Mouse (Mus musculus) cortical plate, adult 2 months (tissue): ENCODE results near the gene Rab19.

ENCODE experiments used
- CTCF ChIP-seq: fragments of 200-500 bp; IDR thresholded peaks from 2 replicates; pipeline ENCODE4 v1.5.1; 2011; ENCODE audit warnings: mild to moderate bottlenecking, control low read depth, low read length; ENCODE audit not compliant: insufficient read depth; ENCODE audit errors: extremely low read depth
- POLR2A ChIP-seq: fragments of 200-500 bp; IDR thresholded peaks from 2 replicates; pipeline ENCODE4 v1.6.1; 2011; ENCODE audit warnings: mild to moderate bottlenecking, low read length, control low read depth; ENCODE audit not compliant: insufficient read depth; ENCODE audit errors: extremely low read depth

DNA sequence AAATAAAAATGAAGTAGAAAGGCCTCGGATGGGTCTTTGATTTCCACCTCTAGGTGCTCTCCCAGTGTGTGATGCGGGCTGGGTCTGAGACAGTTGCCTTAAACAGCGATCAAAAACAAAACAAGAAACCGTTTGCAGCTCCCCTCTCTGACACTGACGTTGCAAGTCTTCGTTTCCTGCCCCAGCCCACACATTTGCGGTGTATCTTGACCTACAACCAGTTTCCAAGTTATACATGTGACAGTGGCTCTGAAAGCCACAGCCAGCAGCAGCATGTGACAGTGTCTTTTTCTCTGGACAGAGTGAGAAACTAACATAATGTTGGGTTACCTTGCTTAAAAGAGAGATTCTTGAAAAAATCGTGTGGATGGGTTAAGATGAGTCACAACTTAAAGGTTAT lies 1.2 kb upstream of the Rab19 start:
- TF ChIP-seq CTCF (no peak), POLR2A (no peak)
